Mouse (Mus musculus) bone marrow macrophage, adult 2 months (primary cell): ENCODE results near the gene Pak3.

ENCODE experiments used
- CTCF ChIP-seq: IDR thresholded peaks from 2 replicates; pipeline ENCODE4 v1.5.1; 2012; ENCODE audit warnings: low read depth, mild to moderate bottlenecking, low read length, moderate library complexity
- POLR2A ChIP-seq: IDR thresholded peaks from 2 replicates; pipeline ENCODE4 v1.6.1; 2012; ENCODE audit warnings: mild to moderate bottlenecking, low read depth, low read length, borderline replicate concordance

DNA sequence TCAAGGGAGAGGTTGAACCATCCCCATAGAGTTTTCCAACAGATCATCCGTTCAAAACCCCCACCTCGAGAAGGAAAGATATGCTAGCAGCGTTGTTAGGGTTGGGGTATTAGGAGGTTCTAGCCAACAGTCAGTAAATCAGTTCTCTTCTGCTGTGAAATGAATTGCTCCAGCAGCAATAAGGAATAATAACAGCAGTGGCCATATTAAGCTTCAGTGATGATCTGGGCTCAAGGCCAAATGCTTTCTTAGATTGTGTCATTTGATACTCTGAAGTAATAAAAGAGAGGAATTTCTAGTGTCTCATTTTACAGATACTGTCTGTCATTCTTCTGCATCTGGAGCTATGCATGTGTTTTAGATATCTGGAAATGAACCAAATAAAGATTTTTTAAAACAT, 244.2 kb downstream of the Pak3 start:
- TF ChIP-seq CTCF: no peak
- TF ChIP-seq POLR2A: no peak
